Mouse (Mus musculus): ENCODE data around the gene Rtkn.

Rtkn gene

GRCm38 (mm10) chr6:83116373-83117164, 18.7 kb upstream of the Rtkn start:
- no peak for DNase-seq (ENCODE audit: low read depth, low spot score)

GRCm38 (mm10) chr6:83117165-83117438, 18.2 kb upstream of the Rtkn start:
- DNase-seq (ENCODE audit: low read depth, low spot score), result no peak

GRCm38 (mm10) chr6:83117616-83118015, 17.6 kb upstream of the Rtkn start:
- no peak for DNase-seq (ENCODE audit: low read depth, low spot score)

GRCm38 (mm10) chr6:83118369-83118768, 16.9 kb upstream of the Rtkn start:
- DNase-seq (ENCODE audit: low read depth, low spot score), result no peak

- no peak for DNase-seq (ENCODE audit: low read depth, low spot score)
Measured at GRCm38 (mm10) chr6:83118825-83119733, 16.2 kb upstream of the Rtkn start.

GRCm38 (mm10) chr6:83119734-83120051, 15.6 kb upstream of the Rtkn start:
- no peak for DNase-seq (ENCODE audit: low read depth, low spot score)

GRCm38 (mm10) chr6:83120930-83121862, 14.1 kb upstream of the Rtkn start, which contains the start of gene Wbp1:
Gene Wbp1, minus strand, starts transcription at chr6:83121559.
- peak; percentile 94 for DNase-seq (ENCODE audit: low read depth, low spot score)

GRCm38 (mm10) chr6:83121863-83122710, 13.2 kb upstream of the Rtkn start:
- no peak for DNase-seq (ENCODE audit: low read depth, low spot score)

GRCm38 (mm10) chr6:83122961-83123360, 12.3 kb upstream of the Rtkn start:
- no peak for DNase-seq (ENCODE audit: low read depth, low spot score)

- peak; percentile 89 for DNase-seq (ENCODE audit: low read depth, low spot score)
Measured at GRCm38 (mm10) chr6:83124851-83125312, 10.4 kb upstream of the Rtkn start.

GRCm38 (mm10) chr6:83125331-83125730, 9.9 kb upstream of the Rtkn start, which contains the start of gene Ino80b:
Gene Ino80b, minus strand, starts transcription at chr6:83125431.
- no peak for DNase-seq (ENCODE audit: low read depth, low spot score)

GRCm38 (mm10) chr6:83127419-83127818, 7.8 kb upstream of the Rtkn start:
- DNase-seq (ENCODE audit: low read depth, low spot score), result no peak

GRCm38 (mm10) chr6:83131469-83132034, 3.7 kb upstream of the Rtkn start:
- no peak for DNase-seq (ENCODE audit: low read depth, low spot score)

- no peak for DNase-seq (ENCODE audit: low read depth, low spot score)
Measured at GRCm38 (mm10) chr6:83132176-83132919, 2.9 kb upstream of the Rtkn start.

GRCm38 (mm10) chr6:83134226-83134625, 1.0 kb upstream of the Rtkn start:
- no peak for DNase-seq (ENCODE audit: low read depth, low spot score)

- DNase-seq (ENCODE audit: low read depth, low spot score), result no peak
Measured at GRCm38 (mm10) chr6:83135571-83136161, 403 bp downstream of the Rtkn start.

- no peak for DNase-seq (ENCODE audit: low read depth, low spot score)
Measured at GRCm38 (mm10) chr6:83136291-83136880, 1.1 kb downstream of the Rtkn start.

- DNase-seq (ENCODE audit: low read depth, low spot score), result no peak
Measured at GRCm38 (mm10) chr6:83136881-83137575, 1.8 kb downstream of the Rtkn start.
